12 mouse cellular contexts compared by ENCODE assay signal in genomic region chr3:154182987-154183386, GRCm38 (mm10).
DNase-seq lines count a peak whose midpoint lies in the region; ATAC-seq and TF ChIP-seq lines count a peak whose summit lies in the region.
"Had no signal": no experiment of that assay in that cellular context is flagged by ENCODE, and none has a peak within 500 bp of the region (broad histone marks: within the 10 kb centered on the region; RNA-seq: fewer than 3 reads in every experiment).

No protein-coding gene starts in this region.

- no peak for ATAC-seq in liver, postnatal 0 days
- ATAC-seq in hematopoietic stem cell, adult 5-6 weeks (replicated peaks in 1 of 2; ENCODE audit: insufficient read depth in 1 of 2, low FRiP score in 2 of 2, low TSS enrichment in 1 of 2, low read depth in 1 of 2, poor library complexity in 2 of 2, severe bottlenecking in 2 of 2): peak; percentile 90 to 93
- ATAC-seq: hindbrain, embryonic 16.5 days had no signal

- no peak overlapping the region for H3K4me2 ChIP-seq in liver, postnatal 0 days (ENCODE audit: low read depth, low read length)
- H3K4me2 ChIP-seq: neural tube, embryonic 12.5 days had no signal

- no peak for TF ChIP-seq RAD21 in MEL (IDR thresholded peaks at IDR 0.05; ENCODE audit: low read depth, low read length)

- H3K36me3 ChIP-seq in liver, adult 2 months (ENCODE audit: control insufficient read depth, insufficient read depth, low read length): no peaks in the 10 kb centered on the region
- no peaks in the 10 kb centered on the region for H3K36me3 ChIP-seq in liver, postnatal 0 days (replicated peaks; ENCODE audit: insufficient read depth, low read length)
- no peaks in the 10 kb centered on the region for H3K36me3 ChIP-seq in MEL (ENCODE audit: control insufficient read depth in 1 of 2, insufficient read depth in 2 of 2, low read length in 2 of 2)
- H3K36me3 ChIP-seq: embryonic facial prominence, embryonic 10.5 days; neural tube, embryonic 12.5 days had no signal

- no peaks in the 10 kb centered on the region for H3K9me3 ChIP-seq in liver, postnatal 0 days (ENCODE audit: low read length)
- no peaks in the 10 kb centered on the region for H3K9me3 ChIP-seq in MEL (replicated peaks; ENCODE audit: insufficient read depth, low read length)
- H3K9me3 ChIP-seq: embryonic facial prominence, embryonic 10.5 days; neural tube, embryonic 12.5 days had no signal

- no peak overlapping the region for H3K27ac ChIP-seq in liver, adult 2 months (replicated peaks; ENCODE audit: insufficient read depth, low read depth, low read length)
- H3K27ac ChIP-seq in liver, postnatal 0 days (ENCODE audit: low read depth): no peak overlapping the region
- no peak overlapping the region for H3K27ac ChIP-seq in MEL (ENCODE audit: control insufficient read depth, low read depth, low read length)
- H3K27ac ChIP-seq: embryonic facial prominence, embryonic 10.5 days; neural tube, embryonic 12.5 days had no signal

- H3K27me3 ChIP-seq in liver, adult 2 months (ENCODE audit: control insufficient read depth, insufficient read depth, low read length): no peaks in the 10 kb centered on the region
- no peaks in the 10 kb centered on the region for H3K27me3 ChIP-seq in liver, postnatal 0 days (ENCODE audit: insufficient read depth, low read length)
- no peaks in the 10 kb centered on the region for H3K27me3 ChIP-seq in MEL (ENCODE audit: control insufficient read depth in 1 of 2, insufficient read depth in 2 of 2, low read length in 2 of 2)
- H3K27me3 ChIP-seq: neural tube, embryonic 12.5 days had no signal

- 79% methylated on average over 7 of the region's 7 CpGs for WGBS in liver, adult 2 months
- WGBS in liver, postnatal 0 days (ENCODE audit: insufficient replicate concordance): 31% methylated on average over 7 of the region's 7 CpGs

- no peaks in the 10 kb centered on the region for H3K4me1 ChIP-seq in liver, adult 2 months (ENCODE audit: control insufficient read depth, insufficient read depth, low read length)
- peaks cover 3% of the 10 kb centered on the region; the same call in 1 of the 2 replicates for H3K4me1 ChIP-seq in liver, postnatal 0 days (ENCODE audit: insufficient read depth)
- H3K4me1 ChIP-seq in MEL (ENCODE audit: control insufficient read depth in 1 of 2, insufficient read depth in 2 of 2, low read length in 2 of 2): no peaks in the 10 kb centered on the region
- H3K4me1 ChIP-seq: neural tube, embryonic 12.5 days had no signal

- TF ChIP-seq POLR2A in liver, adult 2 months (IDR thresholded peaks at IDR 0.05; ENCODE audit: extremely low read depth, insufficient read depth, low read length): no peak
- no peak for TF ChIP-seq POLR2A in MEL (IDR thresholded peaks at IDR 0.05; ENCODE audit: control insufficient read depth in 1 of 2, insufficient read depth in 1 of 2, low read depth in 1 of 2, low read length in 2 of 2, poor library complexity in 1 of 2)

- H3K4me3 ChIP-seq in liver, adult 2 months (ENCODE audit: insufficient read depth, low read depth, low read length): no peak overlapping the region
- H3K4me3 ChIP-seq in liver, postnatal 0 days (ENCODE audit: low read depth, low read length): no peak overlapping the region
- no peak overlapping the region for H3K4me3 ChIP-seq in MEL (ENCODE audit: control insufficient read depth in 1 of 2, insufficient read depth in 1 of 2, low read depth in 2 of 2, low read length in 2 of 2)
- H3K4me3 ChIP-seq: embryonic facial prominence, embryonic 10.5 days; neural tube, embryonic 12.5 days had no signal

- DNase-seq in liver, adult 2 months (ENCODE audit: extremely low read depth, low read depth, low spot score): peak; percentile 8
- no peak for DNase-seq in liver, postnatal 0 days
- DNase-seq in MEL (ENCODE audit: low read depth, low spot score): peak; percentile 35
- peak; percentile 6 for DNase-seq in naive thymus-derived CD4-positive, alpha-beta T cell, adult 2 months (ENCODE audit: low read depth)
- no peak for DNase-seq in cerebellum, adult 8-10 months
- DNase-seq in kidney, postnatal 4 days: no peak
- DNase-seq: adrenal gland, postnatal 14 days; cerebellum, postnatal 14 days had no signal

- TF ChIP-seq CTCF in liver, adult 2 months (IDR thresholded peaks at IDR 0.05; ENCODE audit: low read depth, low read length): no peak
- no peak for TF ChIP-seq CTCF in liver, postnatal 0 days (IDR thresholded peaks at IDR 0.05; ENCODE audit: low read depth)
- no peak for TF ChIP-seq CTCF in MEL (IDR thresholded peaks at IDR 0.05 in 2 of 3, conservative IDR thresholded peaks at IDR 0.05 in 1 of 3; ENCODE audit: control insufficient read depth in 1 of 3, insufficient read depth in 1 of 3, low read depth in 2 of 3, low read length in 3 of 3, poor library complexity in 1 of 3, severe bottlenecking in 1 of 3)

- H3K9ac ChIP-seq in liver, adult 2 months (ENCODE audit: low read depth, low read length): no peak overlapping the region
- H3K9ac ChIP-seq in liver, postnatal 0 days (replicated peaks): no peak overlapping the region
- H3K9ac ChIP-seq in MEL (ENCODE audit: control insufficient read depth, low read depth, low read length, poor library complexity, severe bottlenecking): no peak overlapping the region
- H3K9ac ChIP-seq: neural tube, embryonic 12.5 days had no signal

- no peaks in the 10 kb centered on the region for H3K79me2 ChIP-seq in liver, adult 2 months (ENCODE audit: control insufficient read depth, insufficient read depth, low read length)
- H3K79me2 ChIP-seq in MEL (ENCODE audit: control insufficient read depth, insufficient read depth, low read length, poor library complexity): no peaks in the 10 kb centered on the region

- TF ChIP-seq EP300 in liver, postnatal 0 days (IDR thresholded peaks at IDR 0.05; ENCODE audit: low read depth): no peak
- TF ChIP-seq EP300 in MEL (IDR thresholded peaks at IDR 0.05; ENCODE audit: low read depth in 1 of 2, low read length in 2 of 2): no peak

TF ChIP-seq in MEL, 35 proteins besides CTCF, POLR2A, EP300 and RAD21:
- TF ChIP-seq TBP (IDR thresholded peaks at IDR 0.05; ENCODE audit: low read depth, low read length): peak; percentile 87
- no peak for TF ChIP-seq MYB (IDR thresholded peaks at IDR 0.05; ENCODE audit: low read depth, low read length)
- 0 out of 2 replicates have a peak, but pooled peaks have one; percentile 75 for TF ChIP-seq UBTF (IDR thresholded peaks at IDR 0.05; ENCODE audit: borderline replicate concordance, insufficient read depth, low read depth, low read length)
TF ChIP-seq in MEL: peak in this region for 2.

Comparison
In these comparisons a context has a peak if more than half of its experiments do, and no peak if none do; other contexts are left out.
1. DNase-seq: peak in liver, adult 2 months (single experiment), MEL (single experiment) and naive thymus-derived CD4-positive, alpha-beta T cell, adult 2 months (single experiment); none in liver, postnatal 0 days (single experiment), cerebellum, adult 8-10 months (single experiment) and kidney, postnatal 4 days (0 of 2).